Mouse (Mus musculus) heart, adult 2 months (tissue): ENCODE data around the gene Tle6. TPM values are rescaled to one million over a fixed set of nuclear protein-coding genes. Genes with fewer than 3 reads are reported as not detected.
A peak's percentile ranks its signal among the peaks of the same experiment; 100 is the strongest.

Experiments used
- DNase-seq, 2 experiments: peaks; one replicate each; pipeline ENCODE4 v3.0.0; 2021
- H3K27ac ChIP-seq: fragments of 200-600 bp; 2 replicates; pipeline ENCODE4 v1.8.1; 2022
- H3K27me3 ChIP-seq: fragments of 200-500 bp; 2 replicates; pipeline ENCODE4 v1.6.1; 2012; ENCODE audit warnings: mild to moderate bottlenecking, low read length, inconsistent platforms, mixed read lengths; ENCODE audit not compliant: control insufficient read depth, insufficient read depth
- H3K36me3 ChIP-seq: fragments of 200-500 bp; 2 replicates; pipeline ENCODE4 v1.6.1; 2012; ENCODE audit warnings: low read length, inconsistent platforms; ENCODE audit not compliant: control insufficient read depth, insufficient read depth
- H3K4me1 ChIP-seq: fragments of 200-500 bp; 2 replicates; pipeline ENCODE4 v1.6.1; 2011; ENCODE audit warnings: low read length; ENCODE audit not compliant: control insufficient read depth, insufficient read depth
- H3K4me3 ChIP-seq: fragments of 200-600 bp; 2 replicates; pipeline ENCODE4 v1.8.1; 2022
- H3K79me2 ChIP-seq: fragments of 200-500 bp; replicated peaks from 2 replicates; pipeline ENCODE4 v1.6.1; 2012; ENCODE audit warnings: mild to moderate bottlenecking, inconsistent platforms, low read length, moderate library complexity, mixed read lengths; ENCODE audit not compliant: control insufficient read depth, insufficient read depth
- H3K9ac ChIP-seq: fragments of 200-500 bp; 2 replicates; pipeline ENCODE4 v1.6.1; 2012; ENCODE audit warnings: low read depth, mild to moderate bottlenecking, control low read depth, inconsistent platforms, low read length, mixed read lengths
- CTCF ChIP-seq: fragments of 200-600 bp; IDR thresholded peaks from 2 replicates; pipeline ENCODE4 v1.8.1; 2022; ENCODE audit warnings: antibody characterized with exemption, mild to moderate bottlenecking, moderate library complexity
- EP300 ChIP-seq: fragments of 200-500 bp; IDR thresholded peaks from 2 replicates; pipeline ENCODE4 v1.6.1; 2011; ENCODE audit warnings: low read depth, low read length, control low read depth; ENCODE audit not compliant: insufficient read depth
- POLR2A ChIP-seq: fragments of 200-500 bp; IDR thresholded peaks from 2 replicates; pipeline ENCODE4 v1.6.1; 2011; ENCODE audit warnings: mild to moderate bottlenecking, low read depth, low read length, control low read depth; ENCODE audit not compliant: insufficient read depth
- WGBS: fragments of 180-500 bp; shearing (Covaris S2); methylation state at CpG from one replicate; pipeline ENCODE4 v1.1.7; 2018; 5-methylcytosine and 5-hydroxymethylcytosine counted together
- intact Hi-C: fragments of 180-260 bp; cut with DNase I; formaldehyde crosslinking; loops from one replicate; pipeline ENCODE4 v1.15.1; 2025
- polyA plus RNA-seq: library from polyadenylated mRNA; depleted of rRNA; stranded (reverse); fragments of >200 nt; gene quantifications from 2 replicates; pipeline ENCODE4 v1.2.3, GENCODE M21; 2012
- total RNA-seq, 2 experiments: library from RNA; stranded (reverse); gene quantifications; 2 replicates each; pipeline ENCODE4 v1.2.3; 2021

The Tle6 gene
- total and polyA plus RNA-seq, 3 experiments, result 5.1 to 19.0 (median 7.7) TPM

GRCm38 (mm10) chr10:81626994-81627835 lies 26.3 kb upstream of the Tle6 start, which contains the start of gene Sirt6:
Gene Sirt6, minus strand, starts transcription at chr10:81627797.
- H3K36me3 ChIP-seq, result no peaks in the 10 kb centered on the region
- intact Hi-C loops, result loop anchor here (2.0 to 5.0 kb wide), 3 partner anchors 16 to 550 kb away; partner anchors contain the start of gene BC025920
- no peaks in the 10 kb centered on the region for H3K27me3 ChIP-seq
- H3K4me3 ChIP-seq, result peak within 1 kb of the TSS; percentile 70
- H3K79me2 ChIP-seq, result no peaks in the 10 kb centered on the region
- H3K9ac ChIP-seq, result peak within 1 kb of the TSS; percentile 84
- peak within 1 kb of the TSS; percentile 95 for H3K27ac ChIP-seq
- peak; percentile 75 for TF ChIP-seq EP300
- TF ChIP-seq CTCF, result no peak
- peak; percentile 96 for TF ChIP-seq POLR2A
- peaks cover 5% of the 10 kb centered on the region for H3K4me1 ChIP-seq
- WGBS, result 4% methylated on average over 40 of the region's 40 CpGs
- peak; percentile 92 to 94 for DNase-seq

GRCm38 (mm10) chr10:81626101-81626993 lies 25.5 kb upstream of the Tle6 start:
- H3K9ac ChIP-seq, result no peak overlapping the region
- intact Hi-C loops, result loop anchor here (2.0 to 5.0 kb wide), 3 partner anchors 16 to 551 kb away; partner anchors contain the start of gene BC025920
- no peaks in the 10 kb centered on the region for H3K79me2 ChIP-seq
- no peaks in the 10 kb centered on the region for H3K36me3 ChIP-seq
- H3K4me3 ChIP-seq, result peak overlapping the region; percentile 70
- H3K27me3 ChIP-seq, result no peaks in the 10 kb centered on the region
- DNase-seq, result no peak
- peak overlapping the region; percentile 95 for H3K27ac ChIP-seq
- WGBS, result 79% methylated on average over 22 of the region's 22 CpGs
- peaks cover 5% of the 10 kb centered on the region for H3K4me1 ChIP-seq
- TF ChIP-seq CTCF, result no peak
- no peak for TF ChIP-seq POLR2A

- TF ChIP-seq EP300 (no peak), POLR2A (no peak), CTCF (no peak)
- WGBS, result 67% methylated on average over 8 of the region's 8 CpGs
- H3K4me3 ChIP-seq, result no peak overlapping the region
- no peaks in the 10 kb centered on the region for H3K36me3 ChIP-seq
- no peak overlapping the region for H3K9ac ChIP-seq
- no peak overlapping the region for H3K27ac ChIP-seq
- H3K79me2 ChIP-seq, result no peaks in the 10 kb centered on the region
- peaks cover 5% of the 10 kb centered on the region for H3K4me1 ChIP-seq
- no peak for DNase-seq
- no peaks in the 10 kb centered on the region for H3K27me3 ChIP-seq
- intact Hi-C loops, result no loop called here
Measured at GRCm38 (mm10) chr10:81623441-81623840, 22.6 kb upstream of the Tle6 start.

- H3K9ac ChIP-seq, result no peak overlapping the region
- DNase-seq, result no peak
- TF ChIP-seq CTCF (no peak), EP300 (no peak), POLR2A (no peak)
- H3K4me3 ChIP-seq, result no peak overlapping the region
- WGBS, result 59% methylated on average over 9 of the region's 9 CpGs
- no peaks in the 10 kb centered on the region for H3K79me2 ChIP-seq
- intact Hi-C loops, result no loop called here
- H3K36me3 ChIP-seq, result no peaks in the 10 kb centered on the region
- no peaks in the 10 kb centered on the region for H3K27me3 ChIP-seq
- no peaks in the 10 kb centered on the region for H3K4me1 ChIP-seq
- no peak overlapping the region for H3K27ac ChIP-seq
Measured at GRCm38 (mm10) chr10:81620786-81621185, 19.9 kb upstream of the Tle6 start.

GRCm38 (mm10) chr10:81619976-81620375 lies 19.1 kb upstream of the Tle6 start:
- DNase-seq, result no peak
- no peaks in the 10 kb centered on the region for H3K4me1 ChIP-seq
- intact Hi-C loops, result no loop called here
- no peaks in the 10 kb centered on the region for H3K79me2 ChIP-seq
- no peak overlapping the region for H3K9ac ChIP-seq
- no peaks in the 10 kb centered on the region for H3K27me3 ChIP-seq
- no peak overlapping the region for H3K4me3 ChIP-seq
- 74% methylated on average over 5 of the region's 5 CpGs for WGBS
- no peak for TF ChIP-seq POLR2A
- TF ChIP-seq EP300, result no peak
- TF ChIP-seq CTCF, result no peak
- H3K27ac ChIP-seq, result no peak overlapping the region
- no peaks in the 10 kb centered on the region for H3K36me3 ChIP-seq

- H3K79me2 ChIP-seq, result no peaks in the 10 kb centered on the region
- H3K36me3 ChIP-seq, result no peaks in the 10 kb centered on the region
- H3K4me1 ChIP-seq, result no peaks in the 10 kb centered on the region
- H3K27ac ChIP-seq, result no peak overlapping the region
- TF ChIP-seq POLR2A (no peak), CTCF (no peak), EP300 (no peak)
- no peak overlapping the region for H3K9ac ChIP-seq
- H3K4me3 ChIP-seq, result no peak overlapping the region
- intact Hi-C loops, result no loop called here
- no peaks in the 10 kb centered on the region for H3K27me3 ChIP-seq
- WGBS, result 74% methylated on average over 6 of the region's 6 CpGs
- no peak for DNase-seq
Measured at GRCm38 (mm10) chr10:81615486-81615885, 14.6 kb upstream of the Tle6 start.
